Mouse (Mus musculus) brain, embryonic 14.5 days (tissue): ENCODE data around the gene Gstt4.

Source experiments
- CTCF ChIP-seq: fragments of 200-500 bp; IDR thresholded peaks from 2 replicates; pipeline ENCODE4 v1.5.1; 2012; ENCODE audit warnings: inconsistent platforms, mild to moderate bottlenecking, moderate library complexity, borderline replicate concordance; ENCODE audit not compliant: insufficient read depth, insufficient read length; ENCODE audit errors: extremely low read depth
- POLR2A ChIP-seq: fragments of 200-500 bp; IDR thresholded peaks from 2 replicates; pipeline ENCODE4 v1.6.1; 2012; ENCODE audit warnings: mild to moderate bottlenecking, inconsistent platforms, borderline replicate concordance; ENCODE audit not compliant: poor library complexity, insufficient read depth, insufficient read length, severe bottlenecking; ENCODE audit errors: extremely low read depth

GRCm38 (mm10) chr10:75777885-75778284 is 44.5 kb downstream of the Gstt4 start:
- TF ChIP-seq CTCF: no peak
- TF ChIP-seq POLR2A: no peak
